Mouse (Mus musculus) lung, embryonic 14.5 days (tissue): ENCODE measurements around the gene Draxin. TPM values are rescaled to one million over a fixed set of nuclear protein-coding genes. Genes with fewer than 3 reads are reported as not detected.
A peak's percentile ranks its signal among the peaks of the same experiment; 100 is the strongest.

Source experiments
- ATAC-seq: fragments of 200-750 bp; cut with Nextera tagmentation; 2 replicates; pipeline ENCODE4 v1.8.0; 2017; ENCODE audit warnings: mild to moderate bottlenecking, moderate TSS enrichment, moderate library complexity; ENCODE audit not compliant: insufficient read depth
- DNase-seq: peaks from one replicate; pipeline ENCODE4 v3.0.0-alpha.2; 2015
- H3K27ac ChIP-seq: fragments of 300-500 bp; sonication (generic); 2 replicates; pipeline ENCODE4 v1.5.1; 2014; ENCODE audit warnings: low read depth, mild to moderate bottlenecking, moderate library complexity
- H3K27me3 ChIP-seq: fragments of 300-500 bp; sonication (generic); 2 replicates; pipeline ENCODE4 v1.6.1; 2014; ENCODE audit warnings: low read length, control low read depth; ENCODE audit not compliant: insufficient read depth
- H3K36me3 ChIP-seq: fragments of 300-500 bp; sonication (generic); 2 replicates; pipeline ENCODE4 v1.6.1; 2014; ENCODE audit warnings: control low read depth; ENCODE audit not compliant: insufficient read depth
- H3K4me1 ChIP-seq: fragments of 300-500 bp; sonication (generic); 2 replicates; pipeline ENCODE4 v1.6.1; 2014; ENCODE audit warnings: antibody characterized with exemption, control low read depth; ENCODE audit not compliant: insufficient read depth
- H3K4me2 ChIP-seq: fragments of 300-500 bp; sonication (generic); 2 replicates; pipeline ENCODE4 v1.6.1; 2014; ENCODE audit warnings: mild to moderate bottlenecking
- H3K4me3 ChIP-seq: fragments of 300-500 bp; sonication (generic); 2 replicates; pipeline ENCODE4 v1.5.1; 2014; ENCODE audit warnings: low read depth, low read length
- H3K9ac ChIP-seq: fragments of 300-500 bp; sonication (generic); 2 replicates; pipeline ENCODE4 v1.6.1; 2014
- H3K9me3 ChIP-seq: fragments of 300-500 bp; sonication (generic); 2 replicates; pipeline ENCODE4 v1.6.1; 2016; ENCODE audit warnings: low read depth, low read length, control low read depth
- CTCF ChIP-seq: IDR thresholded peaks from 2 replicates; pipeline ENCODE4 v1.5.1; 2016; ENCODE audit warnings: antibody characterized with exemption, low read depth
- WGBS: fragments of 180-500 bp; shearing (Covaris S2); extraction: QIAGEN DNeasy Blood & Tissue Kit; methylation state at CpG from one replicate; pipeline ENCODE4 v1.1.7; 2014; 5-methylcytosine and 5-hydroxymethylcytosine counted together
- polyA plus RNA-seq: library from polyadenylated mRNA; unstranded; fragments of >200 nt; fragmentation: Nextera tagmentation; extraction: Ambion mirVana; gene quantifications from 2 replicates; pipeline ENCODE4 v1.2.1, GENCODE M21; 2014

Gene Draxin
- polyA plus RNA-seq, 1 experiment from 2014 or later = not detected

DNA sequence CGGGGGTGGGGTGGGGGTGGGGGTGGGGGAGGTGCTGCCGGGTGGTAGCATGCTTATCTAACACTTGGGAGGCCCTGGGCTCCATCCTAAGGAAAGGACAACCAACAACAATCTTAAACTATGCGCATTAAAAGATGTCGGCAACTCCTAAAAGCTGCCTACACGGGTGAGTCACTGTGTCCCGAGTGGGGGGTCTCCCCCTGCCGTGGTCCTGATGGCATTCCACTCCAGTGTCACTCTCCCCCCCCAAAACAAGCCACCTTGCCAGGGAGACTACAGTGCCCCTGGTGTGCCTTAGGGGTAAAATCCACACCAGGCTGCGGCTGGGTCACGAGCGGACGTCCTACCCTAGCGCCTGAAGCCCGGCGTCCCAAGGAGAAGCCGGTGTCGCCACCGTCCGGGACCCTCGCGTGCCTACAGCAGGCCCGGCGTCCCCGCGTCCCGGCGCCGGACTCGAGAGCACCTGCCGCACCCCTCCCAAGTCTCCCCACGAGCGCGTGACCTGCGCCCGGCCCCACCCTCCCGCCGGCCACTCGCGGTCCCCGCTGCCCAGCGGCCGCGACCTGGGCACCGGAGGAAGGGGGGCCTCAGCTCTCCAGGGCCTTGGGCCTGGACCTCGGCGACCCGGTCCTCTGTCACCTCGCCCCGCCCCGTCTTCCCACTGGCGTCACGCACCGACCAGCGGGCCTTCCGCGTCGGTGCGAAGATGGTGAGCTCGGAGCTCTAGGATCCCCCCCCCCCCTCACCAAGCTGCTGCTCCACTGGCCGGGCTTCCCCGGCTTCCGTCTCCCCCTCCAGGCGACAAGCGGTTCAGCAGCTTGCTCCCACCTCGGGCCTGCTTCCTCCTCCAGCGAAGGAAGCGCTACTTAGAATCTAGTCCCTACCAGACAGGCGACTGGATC lies 21.0 kb upstream of the Draxin start, which contains the start of gene Fbxo6:
Gene Fbxo6, minus strand, starts transcription at position 874 of the 902 bp plus-strand sequence.
- Histone ChIP-seq H3K9me3 (no peaks in the 10 kb centered on the region), H3K27me3 (no peaks in the 10 kb centered on the region), H3K36me3 (0 out of 2 replicates have a peak, but pooled peaks cover 3% of the 10 kb centered on the region), H3K4me1 (no peaks in the 10 kb centered on the region), H3K4me3 (peak within 1 kb of the TSS; percentile 57), H3K27ac (peak within 1 kb of the TSS; percentile 75), H3K4me2 (peak within 1 kb of the TSS; percentile 93), H3K9ac (peak within 1 kb of the TSS; percentile 67)
- WGBS = under 1% methylated on average over 67 of the region's 67 CpGs
- DNase-seq (peak; percentile 90), ATAC-seq (peak; percentile 89)
- peak; percentile 83 for TF ChIP-seq CTCF

GRCm38 (mm10) chr4:148150953-148151266 lies 20.4 kb upstream of the Draxin start:
- ATAC-seq = no peak
- DNase-seq = no peak
- H3K27ac ChIP-seq = no peak overlapping the region

GRCm38 (mm10) chr4:148150242-148150641 lies 19.7 kb upstream of the Draxin start:
- Histone ChIP-seq H3K4me1 (no peaks in the 10 kb centered on the region), H3K9me3 (no peaks in the 10 kb centered on the region), H3K9ac (no peak overlapping the region), H3K27me3 (no peaks in the 10 kb centered on the region), H3K27ac (no peak overlapping the region), H3K4me3 (no peak overlapping the region), H3K4me2 (no peak overlapping the region), H3K36me3 (peaks cover 14% of the 10 kb centered on the region; the same call in 1 of the 2 replicates)
- WGBS = 50% methylated on average over 7 of the region's 7 CpGs
- ATAC-seq (no peak), DNase-seq (no peak)
- no peak for TF ChIP-seq CTCF

More at GRCm38 (mm10) chr4:148150953-148151266, 20.4 kb upstream of the Draxin start:
- H3K36me3 ChIP-seq = peaks cover 7% of the 10 kb centered on the region; the same call in 1 of the 2 replicates
- H3K9me3 ChIP-seq = no peaks in the 10 kb centered on the region
- H3K4me2 ChIP-seq = peak overlapping the region; percentile 93
- TF ChIP-seq CTCF = no peak
- no peaks in the 10 kb centered on the region for H3K4me1 ChIP-seq
- peak overlapping the region; percentile 57 for H3K4me3 ChIP-seq
- 26% methylated on average over 3 of the region's 3 CpGs for WGBS
- no peaks in the 10 kb centered on the region for H3K27me3 ChIP-seq
- no peak overlapping the region; the same call in 1 of the 2 replicates for H3K9ac ChIP-seq

GRCm38 (mm10) chr4:148149540-148149939 lies 19.0 kb upstream of the Draxin start:
- DNase-seq (no peak), ATAC-seq (no peak)
- H3K27me3 ChIP-seq = no peaks in the 10 kb centered on the region
- TF ChIP-seq CTCF = no peak
- H3K4me3 ChIP-seq = no peak overlapping the region
- no peaks in the 10 kb centered on the region for H3K4me1 ChIP-seq
- H3K27ac ChIP-seq = no peak overlapping the region
- 53% methylated on average over 12 of the region's 12 CpGs for WGBS
- no peaks in the 10 kb centered on the region for H3K9me3 ChIP-seq
- H3K9ac ChIP-seq = no peak overlapping the region
- H3K36me3 ChIP-seq = peaks cover 17% of the 10 kb centered on the region; the same call in 1 of the 2 replicates
- H3K4me2 ChIP-seq = no peak overlapping the region

DNA sequence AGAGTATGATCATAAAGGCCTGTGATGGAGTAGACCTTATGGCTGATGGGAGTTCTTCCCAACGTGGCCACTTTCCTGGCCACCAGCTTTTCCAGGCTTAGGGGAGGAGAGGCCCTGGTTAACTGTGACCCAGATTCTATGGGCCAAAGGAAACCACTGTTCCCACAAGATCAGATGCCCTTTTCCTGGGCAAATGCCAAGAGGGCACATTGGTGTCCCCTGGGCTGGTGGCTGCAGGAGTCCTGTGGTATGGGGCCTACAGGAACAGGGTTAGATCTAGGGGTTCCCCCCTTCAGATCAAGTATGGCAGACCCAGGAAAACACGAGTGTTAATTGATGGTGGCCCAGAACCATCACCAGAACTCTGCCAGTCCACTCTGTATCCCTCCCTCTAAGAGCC lies 17.2 kb upstream of the Draxin start:
- no peak overlapping the region for H3K9ac ChIP-seq
- H3K27ac ChIP-seq = no peak overlapping the region
- no peaks in the 10 kb centered on the region for H3K27me3 ChIP-seq
- WGBS = 87% methylated on average over 2 of the region's 2 CpGs
- peaks cover 18% of the 10 kb centered on the region; the same call in 1 of the 2 replicates for H3K36me3 ChIP-seq
- H3K4me2 ChIP-seq = no peak overlapping the region
- no peaks in the 10 kb centered on the region for H3K9me3 ChIP-seq
- no peak for TF ChIP-seq CTCF
- no peaks in the 10 kb centered on the region for H3K4me1 ChIP-seq
- DNase-seq (no peak), ATAC-seq (no peak)
- no peak overlapping the region for H3K4me3 ChIP-seq

DNA sequence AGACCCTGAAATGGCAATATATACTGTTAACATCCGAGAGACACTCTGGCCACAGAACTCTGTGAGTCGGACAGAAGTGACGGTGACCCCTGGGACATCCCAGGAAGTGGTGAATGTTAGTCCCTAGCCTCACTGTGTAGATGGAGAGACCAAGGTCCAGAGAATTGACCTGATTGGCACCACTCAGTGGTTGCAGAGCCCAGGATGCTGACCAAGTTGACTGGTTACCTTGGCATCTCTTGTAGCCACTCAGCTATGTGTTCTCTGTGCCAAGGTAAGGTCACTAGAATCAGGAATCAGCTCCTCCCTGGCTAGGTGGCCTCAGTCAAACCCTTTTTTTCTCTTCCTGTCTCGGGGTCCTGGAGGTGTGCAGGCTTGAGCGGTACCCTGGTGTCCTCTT lies 13.2 kb upstream of the Draxin start:
- TF ChIP-seq CTCF = no peak
- Histone ChIP-seq H3K27ac (no peak overlapping the region), H3K27me3 (0 out of 2 replicates have a peak, but pooled peaks cover 5% of the 10 kb centered on the region)

More for the DNA sequence above, 13.2 kb upstream of the Draxin start:
- no peak overlapping the region for H3K4me3 ChIP-seq
- H3K9ac ChIP-seq = no peak overlapping the region
- H3K4me1 ChIP-seq = no peaks in the 10 kb centered on the region
- peaks cover 18% of the 10 kb centered on the region; the same call in 1 of the 2 replicates for H3K36me3 ChIP-seq
- 85% methylated on average over 5 of the region's 5 CpGs for WGBS
- no peak overlapping the region for H3K4me2 ChIP-seq
- ATAC-seq = no peak
- H3K9me3 ChIP-seq = no peaks in the 10 kb centered on the region
- no peak for DNase-seq
